Mouse (Mus musculus) mature B cell (primary cell): ENCODE data around the gene Cfap45.

Source experiments
- in situ Hi-C: fragments of 300-500 bp; cut with MboI; formaldehyde crosslinking; loops from 2 replicates; pipeline ENCODE4 v1.14.3; 2019

The Cfap45 gene

GRCm38 (mm10) chr1:172562641-172563464, 42.3 kb downstream of the Cfap45 start:
- in situ Hi-C loops, result no loop called here

- in situ Hi-C loops, result no loop called here
These were observed 42.8 kb downstream of the Cfap45 start for GRCm38 (mm10) chr1:172563465-172563828.

- in situ Hi-C loops, result no loop called here
These were observed 45.5 kb downstream of the Cfap45 start for GRCm38 (mm10) chr1:172566131-172566530.

GRCm38 (mm10) chr1:172567758-172568157, 47.2 kb downstream of the Cfap45 start:
- in situ Hi-C loops, result no loop called here

- in situ Hi-C loops, result no loop called here
These were observed 59.5 kb downstream of the Cfap45 start for GRCm38 (mm10) chr1:172580116-172580515.

DNA sequence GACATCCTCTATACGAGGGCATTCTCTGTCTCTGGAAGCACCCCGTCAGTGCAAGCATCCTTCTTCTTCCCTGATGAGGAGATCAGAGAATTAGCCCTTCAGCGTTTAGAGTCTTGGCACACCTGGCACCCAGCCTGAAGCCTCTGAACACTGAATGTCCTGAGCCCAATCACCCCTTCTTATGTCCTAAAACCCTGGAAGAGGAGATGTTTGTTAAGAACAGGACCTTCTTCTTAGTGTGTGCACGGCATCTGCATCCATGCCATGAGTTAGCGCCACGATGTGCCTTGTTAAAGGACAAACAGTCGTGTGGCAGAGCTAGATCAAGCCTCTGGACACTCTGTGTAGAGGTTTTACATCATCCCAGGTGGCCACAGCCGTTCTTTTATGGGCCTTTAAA, 61.8 kb downstream of the Cfap45 start:
- in situ Hi-C loops, result no loop called here

- in situ Hi-C loops, result no loop called here
These were observed 63.7 kb downstream of the Cfap45 start for GRCm38 (mm10) chr1:172584271-172584670.

- in situ Hi-C loops, result no loop called here
These were observed 64.4 kb downstream of the Cfap45 start for GRCm38 (mm10) chr1:172585026-172585425.

- in situ Hi-C loops, result no loop called here
These were observed 65.3 kb downstream of the Cfap45 start for GRCm38 (mm10) chr1:172585612-172586567.

DNA sequence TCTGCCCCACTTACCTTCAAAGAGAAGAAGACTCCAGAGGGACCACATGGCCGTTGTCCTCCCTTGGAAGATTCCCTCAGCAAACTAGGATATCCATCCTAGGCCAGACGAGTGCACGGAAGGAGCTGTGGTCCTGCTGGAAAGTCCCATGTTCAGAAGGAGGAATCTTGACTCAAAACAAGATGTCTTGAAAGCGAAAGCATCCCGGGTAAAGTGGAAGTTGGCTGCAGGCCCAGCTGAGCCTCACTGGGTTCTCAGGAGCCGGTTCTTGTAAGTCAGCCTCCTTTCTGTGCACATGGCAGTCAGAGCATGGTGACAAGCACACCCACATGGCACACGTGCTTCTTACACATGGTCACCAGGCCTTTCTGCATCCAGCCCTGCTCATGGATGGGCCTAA, 69.8 kb downstream of the Cfap45 start, which contains the start of gene Slamf8:
TSS of gene Slamf8 (minus strand) at position 184 of the 400 bp plus-strand sequence.
- in situ Hi-C loops, result no loop called here

DNA sequence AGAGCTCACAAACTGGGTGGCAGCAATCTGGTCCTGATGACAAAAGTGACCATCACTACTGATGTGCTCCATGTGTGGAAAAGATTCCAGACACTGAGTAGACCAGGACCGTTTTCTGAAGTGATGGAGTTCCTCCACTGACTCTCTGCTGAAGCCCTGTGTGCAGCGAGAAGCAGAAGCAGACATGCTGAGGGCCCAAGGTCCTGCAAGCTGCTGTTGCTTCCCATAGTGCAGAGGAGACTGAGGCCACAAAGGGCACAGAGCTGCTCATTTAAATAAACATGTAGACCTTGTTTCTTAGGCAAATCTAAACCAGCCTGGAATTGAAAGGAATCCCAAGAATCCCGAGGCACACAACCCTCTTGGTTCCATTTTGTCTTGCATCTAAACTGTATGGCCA, 72.7 kb downstream of the Cfap45 start:
- in situ Hi-C loops, result no loop called here

DNA sequence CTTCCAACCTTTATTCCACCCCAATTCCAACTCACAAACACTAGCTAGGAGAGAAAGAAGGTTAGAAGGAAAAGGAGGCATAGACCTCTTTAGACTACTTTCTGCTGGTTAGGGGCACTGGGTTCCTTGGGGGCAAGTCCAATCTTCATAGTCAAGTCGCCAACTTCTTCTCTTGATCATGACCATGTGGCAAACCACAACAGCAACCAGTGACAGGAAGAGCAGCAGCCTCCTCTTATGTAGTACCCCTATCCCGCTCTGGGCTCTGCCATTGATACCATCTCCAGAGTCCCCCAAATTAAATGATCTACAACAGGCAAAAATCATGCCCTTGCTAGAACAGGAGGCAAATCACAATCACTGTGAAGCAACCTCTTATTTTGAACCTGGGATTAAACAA, 73.4 kb downstream of the Cfap45 start:
- in situ Hi-C loops, result no loop called here

DNA sequence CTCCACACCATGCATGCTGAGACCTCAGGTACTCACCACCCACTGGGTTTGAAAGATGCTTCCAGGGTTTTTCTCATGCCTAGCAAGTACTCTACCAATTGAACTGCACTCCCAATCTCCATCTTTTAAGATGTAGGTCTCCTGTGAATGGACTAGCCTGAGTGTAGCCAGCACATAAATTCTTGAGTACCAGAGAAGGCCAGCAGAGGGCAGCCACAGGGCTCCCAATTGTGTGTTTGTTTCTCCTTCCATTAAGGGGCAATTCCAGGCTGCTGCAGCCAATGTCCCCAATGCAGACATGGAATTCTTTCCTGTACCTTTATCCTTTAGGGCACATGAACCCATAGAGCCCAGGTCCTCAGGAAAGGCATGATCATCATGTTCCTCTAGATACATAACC, 73.9 kb downstream of the Cfap45 start:
- in situ Hi-C loops, result no loop called here
